Mouse (Mus musculus) ovary, adult 18-20 months (tissue): Measurements from ENCODE around the gene Mef2c.

Source experiments
- DNase-seq: peaks from one replicate; pipeline ENCODE4 v3.0.0; 2022; ENCODE audit warnings: low spot score, mixed read lengths

The Mef2c gene

GRCm38 (mm10) chr13:83524902-83525715, 21.3 kb downstream of the Mef2c start:
- no peak for DNase-seq

- no peak for DNase-seq
These were observed 21.8 kb downstream of the Mef2c start for GRCm38 (mm10) chr13:83525716-83526005.

- DNase-seq = no peak
These were observed 22.2 kb downstream of the Mef2c start for GRCm38 (mm10) chr13:83526066-83526465.

- DNase-seq = no peak
These were observed 24.1 kb downstream of the Mef2c start for GRCm38 (mm10) chr13:83527921-83528320.

- no peak for DNase-seq
These were observed 26.0 kb downstream of the Mef2c start for GRCm38 (mm10) chr13:83529729-83530314.

- no peak for DNase-seq
These were observed 27.1 kb downstream of the Mef2c start for GRCm38 (mm10) chr13:83530889-83531288.

GRCm38 (mm10) chr13:83531968-83532591, 28.2 kb downstream of the Mef2c start:
- DNase-seq = peak; percentile 47

GRCm38 (mm10) chr13:83536361-83536760, 32.5 kb downstream of the Mef2c start:
- no peak for DNase-seq

GRCm38 (mm10) chr13:83537163-83537562, 33.3 kb downstream of the Mef2c start:
- DNase-seq = no peak

GRCm38 (mm10) chr13:83539921-83540320, 36.1 kb downstream of the Mef2c start:
- DNase-seq = no peak

- no peak for DNase-seq
These were observed 38.8 kb downstream of the Mef2c start for GRCm38 (mm10) chr13:83542666-83543065.

- DNase-seq = no peak
These were observed 40.9 kb downstream of the Mef2c start for GRCm38 (mm10) chr13:83544707-83545106.

GRCm38 (mm10) chr13:83546876-83547275, 43.0 kb downstream of the Mef2c start:
- DNase-seq = no peak

GRCm38 (mm10) chr13:83551259-83551658, 47.4 kb downstream of the Mef2c start:
- no peak for DNase-seq

- no peak for DNase-seq
These were observed 48.2 kb downstream of the Mef2c start for GRCm38 (mm10) chr13:83552051-83552450.

- DNase-seq = peak; percentile 21
These were observed 59.4 kb downstream of the Mef2c start for GRCm38 (mm10) chr13:83563261-83563660.

GRCm38 (mm10) chr13:83565732-83566131, 61.9 kb downstream of the Mef2c start:
- no peak for DNase-seq

- DNase-seq = no peak
These were observed 62.3 kb downstream of the Mef2c start for GRCm38 (mm10) chr13:83566180-83566579.

GRCm38 (mm10) chr13:83566834-83567534, 63.1 kb downstream of the Mef2c start:
- no peak for DNase-seq

GRCm38 (mm10) chr13:83567681-83568080, 63.8 kb downstream of the Mef2c start:
- no peak for DNase-seq

- no peak for DNase-seq
These were observed 65.0 kb downstream of the Mef2c start for GRCm38 (mm10) chr13:83568759-83569256.

GRCm38 (mm10) chr13:83571973-83572447, 68.2 kb downstream of the Mef2c start:
- peak; percentile 19 for DNase-seq
